Mouse (Mus musculus): ENCODE data around the gene Trpt1.

Trpt1 gene

DNA sequence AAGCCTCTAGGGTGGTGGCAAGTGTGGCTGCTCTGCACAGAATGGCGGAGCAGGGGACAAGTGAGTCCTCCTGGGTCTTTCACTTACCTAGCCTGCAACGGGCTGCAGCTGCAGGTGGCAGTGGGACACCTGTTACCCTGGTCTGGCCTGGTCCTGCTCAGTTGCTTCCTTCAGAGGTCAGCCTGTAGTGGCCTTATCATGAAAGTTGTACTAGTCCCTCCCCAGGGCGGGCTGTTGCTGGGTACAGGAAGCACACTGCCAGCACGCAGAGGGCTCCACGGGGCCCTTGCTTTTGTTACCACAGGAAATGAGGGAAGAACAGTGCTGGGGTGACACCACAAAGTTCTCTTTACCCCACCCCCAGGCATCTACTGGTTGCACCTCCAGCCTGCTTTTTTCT lies 23.3 kb downstream of the Trpt1 start, which contains the start of gene Fermt3:
Fermt3 (minus strand) TSS at position 279 of the 400 bp plus-strand sequence.
- in situ Hi-C loops (cut with MboI; ENCODE audit: low pct_unique_long_range_greater_than_20kb in 1 of 2, low sequenced_read_pairs in 2 of 2, unreplicated experiment in 1 of 2): no loop called here

- in situ Hi-C loops (cut with MboI; ENCODE audit: low pct_unique_long_range_greater_than_20kb in 1 of 2, low sequenced_read_pairs in 2 of 2, unreplicated experiment in 1 of 2): no loop called here
Observed at GRCm38 (mm10) chr19:7020224-7020641, 24.3 kb downstream of the Trpt1 start.

DNA sequence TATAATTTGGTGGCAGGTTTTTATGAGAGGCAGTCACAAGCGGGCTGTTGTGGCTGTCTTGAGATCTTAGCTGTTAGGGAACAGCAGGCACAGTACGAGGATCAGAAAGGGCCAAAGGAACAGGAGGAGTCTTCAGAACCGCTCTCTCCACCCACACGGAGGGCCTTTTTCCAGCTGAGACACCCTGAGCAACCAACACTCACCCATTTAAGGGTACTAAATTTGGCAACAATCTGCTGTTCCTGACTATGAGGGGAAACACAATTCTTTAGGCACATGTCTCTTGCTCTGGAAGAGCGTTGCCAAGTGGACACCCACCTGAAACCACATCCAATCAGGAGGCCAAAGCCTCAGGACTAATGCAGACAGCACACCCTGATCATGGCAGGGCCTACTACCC lies 33.6 kb downstream of the Trpt1 start:
- in situ Hi-C loops (cut with MboI; ENCODE audit: low pct_unique_long_range_greater_than_20kb in 1 of 2, low sequenced_read_pairs in 2 of 2, unreplicated experiment in 1 of 2): no loop called here

DNA sequence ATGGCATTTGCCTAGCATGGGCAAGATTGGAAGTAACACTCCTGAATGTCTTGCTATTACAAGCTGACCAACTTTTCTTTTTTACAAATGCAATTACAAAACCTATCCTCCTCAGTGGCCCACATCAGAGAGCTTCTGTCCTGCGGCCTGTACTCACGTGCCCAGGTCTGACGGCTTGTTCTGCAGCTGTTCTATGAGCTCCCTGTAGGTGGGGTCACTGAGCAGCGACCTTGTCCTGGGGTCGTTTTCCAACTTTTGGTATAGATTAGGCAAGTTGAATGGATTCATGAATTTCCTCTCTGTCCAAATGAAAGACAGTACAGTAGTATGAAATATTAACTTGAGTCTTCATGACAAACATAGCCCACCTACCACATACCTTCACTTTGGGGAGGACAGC lies 38.1 kb downstream of the Trpt1 start:
- in situ Hi-C loops (cut with MboI; ENCODE audit: low pct_unique_long_range_greater_than_20kb in 1 of 2, low sequenced_read_pairs in 2 of 2, unreplicated experiment in 1 of 2): no loop called here

DNA sequence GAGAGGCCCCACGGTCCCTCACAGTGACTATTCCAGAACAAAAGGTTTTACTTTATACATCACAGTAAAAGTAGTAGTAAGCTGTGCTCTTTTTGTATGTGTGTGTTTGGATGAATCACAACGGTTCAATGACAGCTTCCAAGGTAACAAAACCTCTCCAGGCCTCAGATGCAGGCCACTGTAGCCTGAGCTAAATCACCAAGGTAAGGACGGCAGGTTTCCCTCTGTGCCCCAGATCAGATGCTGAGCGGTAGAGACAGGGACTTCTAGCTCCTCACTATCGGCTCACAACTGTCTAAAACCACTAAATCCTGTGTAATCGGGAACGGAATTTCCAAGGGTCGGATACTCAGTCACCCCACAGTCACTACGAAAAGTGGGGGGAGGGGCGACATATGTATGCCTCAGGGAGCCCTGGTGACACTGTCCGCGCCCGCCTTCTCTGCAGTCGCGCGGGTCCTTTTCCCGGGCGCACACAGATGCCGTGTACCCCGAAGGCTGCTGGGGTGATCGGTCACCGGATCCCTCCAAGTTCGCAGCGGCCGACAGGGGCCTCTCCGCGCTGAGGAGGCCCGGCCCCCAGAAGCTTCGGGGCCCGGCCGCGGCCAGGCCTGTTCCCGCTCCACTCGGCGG lies 43.3 kb downstream of the Trpt1 start:
- in situ Hi-C loops (cut with MboI; ENCODE audit: low pct_unique_long_range_greater_than_20kb in 1 of 2, low sequenced_read_pairs in 2 of 2, unreplicated experiment in 1 of 2): no loop called here

GRCm38 (mm10) chr19:7039841-7040636 lies 44.1 kb downstream of the Trpt1 start, which contains the start of gene Stip1:
TSS of gene Stip1 (minus strand) at chr19:7039967.
- in situ Hi-C loops (cut with MboI; ENCODE audit: low pct_unique_long_range_greater_than_20kb in 1 of 2, low sequenced_read_pairs in 2 of 2, unreplicated experiment in 1 of 2): no loop called here

DNA sequence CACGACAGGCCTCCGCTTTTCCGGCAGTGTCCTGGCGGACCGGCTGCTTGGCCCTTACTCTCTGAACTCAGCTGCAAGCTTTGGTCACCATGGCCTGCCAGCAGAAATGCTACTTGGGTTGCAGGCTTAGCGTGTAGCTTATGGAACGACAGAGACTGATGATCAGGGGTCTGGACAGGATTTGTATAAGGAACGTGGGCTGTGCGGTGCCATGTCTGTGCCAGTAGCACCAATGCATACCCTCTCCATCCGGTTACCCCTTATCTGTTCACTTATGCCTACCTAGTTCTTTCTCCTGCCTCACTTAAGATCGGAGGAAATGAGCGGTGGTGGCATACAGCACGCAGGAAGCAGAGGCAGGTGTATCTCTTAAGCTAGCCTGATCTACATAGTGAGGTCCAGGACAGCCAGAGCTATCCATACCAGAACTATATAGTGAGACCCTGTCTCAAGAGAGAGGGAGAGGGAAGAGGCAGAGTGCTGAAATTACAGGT lies 44.8 kb downstream of the Trpt1 start:
- in situ Hi-C loops (cut with MboI; ENCODE audit: low pct_unique_long_range_greater_than_20kb in 1 of 2, low sequenced_read_pairs in 2 of 2, unreplicated experiment in 1 of 2): no loop called here

DNA sequence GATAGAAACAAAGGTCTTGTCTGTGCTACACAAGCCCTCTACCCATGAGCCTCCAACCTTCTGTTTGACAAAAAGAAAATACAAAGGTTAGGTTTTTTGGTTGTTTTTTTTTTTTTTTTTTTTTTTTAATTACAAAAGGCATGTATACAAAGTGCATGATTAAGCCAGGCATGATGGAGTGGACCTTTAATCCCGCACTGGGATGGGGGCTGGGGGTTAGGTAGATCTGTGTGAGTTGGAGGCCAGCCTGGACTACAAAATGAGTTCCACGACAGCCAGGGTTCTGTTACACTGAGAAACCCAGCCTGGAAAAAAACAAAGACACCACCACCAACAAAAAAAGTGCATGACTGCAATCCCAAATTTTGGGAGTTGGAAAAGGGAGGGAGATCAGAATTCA lies 45.2 kb downstream of the Trpt1 start:
- in situ Hi-C loops (cut with MboI; ENCODE audit: low pct_unique_long_range_greater_than_20kb in 1 of 2, low sequenced_read_pairs in 2 of 2, unreplicated experiment in 1 of 2): no loop called here

DNA sequence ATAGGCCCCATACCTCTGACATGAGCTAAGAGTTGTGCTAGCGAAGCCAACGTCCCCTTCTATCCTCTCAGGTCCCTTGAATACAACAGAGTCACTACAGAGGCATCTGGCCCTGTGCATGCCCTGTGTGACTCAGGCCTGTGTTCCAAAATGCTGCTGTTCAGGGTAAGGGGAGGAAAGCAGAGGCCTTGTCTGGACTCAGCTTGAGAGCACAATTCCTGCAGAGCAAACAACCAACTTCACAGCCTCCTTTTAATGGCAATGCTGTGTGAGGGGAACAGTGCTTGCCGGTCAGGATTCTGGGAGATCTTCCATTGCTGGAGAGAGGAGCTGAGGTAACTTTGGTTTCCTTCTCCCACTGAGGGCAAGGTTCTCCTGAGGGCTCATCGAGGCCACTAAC lies 48.3 kb downstream of the Trpt1 start:
- in situ Hi-C loops (cut with MboI; ENCODE audit: low pct_unique_long_range_greater_than_20kb in 1 of 2, low sequenced_read_pairs in 2 of 2, unreplicated experiment in 1 of 2): no loop called here

DNA sequence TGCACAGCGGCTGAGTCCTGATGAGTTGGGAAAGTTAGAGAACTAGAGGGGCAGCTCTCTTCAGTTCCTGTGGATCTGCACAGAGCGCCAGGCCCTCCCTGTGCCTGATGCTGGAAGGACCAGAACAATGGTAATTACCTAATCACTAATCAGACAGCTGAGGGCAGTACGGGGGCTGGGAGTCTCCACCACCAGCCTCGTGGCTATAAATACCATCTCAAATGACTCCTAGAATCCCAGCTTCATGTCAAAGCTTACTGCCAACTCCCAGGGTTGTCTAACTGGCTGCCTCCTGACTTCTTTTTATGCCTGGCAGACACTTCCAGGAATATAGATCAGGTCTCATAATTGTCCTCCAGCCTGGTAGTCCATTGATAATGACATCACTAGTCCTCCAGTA lies 48.8 kb downstream of the Trpt1 start:
- in situ Hi-C loops (cut with MboI; ENCODE audit: low pct_unique_long_range_greater_than_20kb in 1 of 2, low sequenced_read_pairs in 2 of 2, unreplicated experiment in 1 of 2): no loop called here

All from mouse embryonic stem cell (cell line).